Mouse (Mus musculus) bone marrow macrophage, adult 2 months (primary cell): Measurements from ENCODE around the gene Prm1.

ENCODE experiments used
- CTCF ChIP-seq: IDR thresholded peaks from 2 replicates; pipeline ENCODE4 v1.5.1; 2012; ENCODE audit warnings: low read depth, mild to moderate bottlenecking, low read length, moderate library complexity
- POLR2A ChIP-seq: IDR thresholded peaks from 2 replicates; pipeline ENCODE4 v1.6.1; 2012; ENCODE audit warnings: mild to moderate bottlenecking, low read depth, low read length, borderline replicate concordance

DNA sequence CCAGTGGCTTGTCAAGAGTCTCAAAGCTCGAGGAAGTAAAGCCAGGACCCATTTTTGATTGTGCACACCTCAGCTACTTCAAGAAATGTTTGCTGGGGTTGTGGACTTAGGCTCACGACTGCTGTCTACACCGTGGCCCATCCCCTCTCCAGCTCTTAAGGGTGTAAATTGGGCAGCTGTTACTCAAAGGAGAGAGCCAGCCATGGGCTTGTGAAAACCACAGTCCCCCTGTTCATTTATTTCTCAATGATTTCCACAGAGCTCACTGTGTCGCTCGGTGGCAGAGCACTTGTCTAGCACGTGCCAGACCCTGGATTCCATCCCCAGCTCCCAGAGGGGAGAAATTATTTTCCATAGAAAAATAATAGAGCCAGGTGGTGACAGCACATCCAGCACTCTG, 49.5 kb downstream of the Prm1 start:
- TF ChIP-seq POLR2A (no peak), CTCF (no peak)
